Mouse (Mus musculus): ENCODE measurements at regions not wholly inside any gene's neighbourhood (a gene's known extent, or its start where the extent isn't known, plus 50 kb on each side); places are given as distances from the start of the nearest gene placed in this dataset.

- no peak for DNase-seq
These were observed 75.6 kb upstream of the Tmprss2 start for GRCm38 (mm10) chr16:97686561-97686960.

GRCm38 (mm10) chr16:97685603-97686285 is 74.7 kb upstream of the Tmprss2 start:
- no peak for DNase-seq

- no peak for DNase-seq
These were observed 70.2 kb upstream of the Tmprss2 start for GRCm38 (mm10) chr16:97681191-97681590.

- no peak for DNase-seq
These were observed 68.8 kb upstream of the Tmprss2 start for GRCm38 (mm10) chr16:97679820-97680219.

- DNase-seq: no peak
These were observed 68.3 kb upstream of the Tmprss2 start for GRCm38 (mm10) chr16:97679252-97679651.

- DNase-seq: no peak
These were observed 66.6 kb upstream of the Tmprss2 start for GRCm38 (mm10) chr16:97677621-97678020.

- no peak for DNase-seq
These were observed 62.6 kb upstream of the Tmprss2 start for GRCm38 (mm10) chr16:97673576-97673975.

GRCm38 (mm10) chr16:97670131-97671038 is 59.4 kb upstream of the Tmprss2 start:
- peak; percentile 51 to 57 for DNase-seq

GRCm38 (mm10) chr16:97667536-97667935 is 56.5 kb upstream of the Tmprss2 start:
- peak in 1 of 2 experiments; percentile 16 for DNase-seq

- no peak for DNase-seq
These were observed 54.5 kb upstream of the Tmprss2 start for GRCm38 (mm10) chr16:97665518-97665917.

All from cerebellum, postnatal 14 days (tissue).